Mouse (Mus musculus) CH12F3 (cell line): ENCODE data around the gene Zbtb22.
"Not testable (repeated sequence)": the region's sequence is repeated elsewhere in the genome, so short reads cannot be mapped to it uniquely, and the experiment has no call there.

Source experiments
- in situ Hi-C: fragments of 300-500 bp; cut with MboI; formaldehyde crosslinking; loops from 2 replicates; pipeline ENCODE4 v1.14.3; 2020; ENCODE audit warnings: low sequenced_read_pairs

Gene Zbtb22

DNA sequence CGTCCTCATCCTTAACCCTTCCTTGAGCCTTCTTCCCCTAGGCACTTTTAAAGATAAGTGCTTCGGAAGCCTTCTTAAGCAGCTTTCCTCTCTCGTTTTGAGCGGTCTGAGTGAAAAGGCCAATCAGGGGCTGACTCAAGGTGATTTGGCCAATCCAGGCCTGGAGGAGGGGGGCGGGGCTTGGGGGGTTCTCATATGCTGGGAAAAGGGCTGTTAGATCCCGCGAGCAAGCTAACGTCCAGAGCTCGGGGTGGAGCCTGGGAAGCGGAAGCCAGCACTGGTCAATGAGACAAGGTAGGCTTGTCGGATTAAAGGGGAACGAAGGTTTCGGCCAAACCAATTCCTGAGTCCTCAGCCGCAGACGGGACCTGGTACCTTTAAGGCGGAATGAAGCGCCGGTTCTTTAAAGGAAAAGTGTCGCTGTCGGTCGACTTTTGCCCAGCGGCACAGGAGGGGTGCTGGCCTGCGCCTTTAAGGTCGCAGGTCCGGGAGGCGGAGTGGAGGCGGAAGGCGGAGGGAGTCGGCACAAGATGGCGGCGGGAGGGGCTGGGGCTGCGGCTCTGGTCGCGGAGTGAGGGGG lies at the start of gene Zbtb22, which contains the start of gene Tapbp:
Gene Zbtb22, plus strand, starts transcription at position 234 of the 580 bp plus-strand sequence.
Gene Tapbp, plus strand, starts transcription at position 229 of the 580 bp plus-strand sequence.
- in situ Hi-C loops: no loop called here

DNA sequence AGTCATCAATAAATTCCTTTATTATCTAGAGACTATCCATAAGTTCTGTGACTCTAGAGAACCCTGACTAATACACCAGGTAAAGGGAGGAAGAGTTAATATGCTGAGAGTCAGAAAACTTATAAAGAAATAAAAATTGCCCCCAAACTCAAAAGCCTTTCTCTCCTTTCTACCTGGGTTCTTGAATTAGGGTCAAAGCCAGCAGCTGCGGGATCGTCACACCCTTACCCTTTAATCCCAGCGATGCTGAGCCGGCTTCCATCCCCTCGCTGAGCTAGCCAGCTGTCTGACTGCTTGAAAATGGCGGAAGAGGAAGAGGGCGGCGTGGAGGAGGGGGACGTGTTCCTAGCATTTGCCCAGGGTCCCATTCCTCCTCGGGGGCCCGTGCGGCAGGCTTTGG lies 42.2 kb upstream of the Zbtb22 start, which contains the start of gene Gm7029:
Gene Gm7029, plus strand, starts transcription at position 301 of the 400 bp plus-strand sequence.
- in situ Hi-C loops: not testable (repeated sequence)

DNA sequence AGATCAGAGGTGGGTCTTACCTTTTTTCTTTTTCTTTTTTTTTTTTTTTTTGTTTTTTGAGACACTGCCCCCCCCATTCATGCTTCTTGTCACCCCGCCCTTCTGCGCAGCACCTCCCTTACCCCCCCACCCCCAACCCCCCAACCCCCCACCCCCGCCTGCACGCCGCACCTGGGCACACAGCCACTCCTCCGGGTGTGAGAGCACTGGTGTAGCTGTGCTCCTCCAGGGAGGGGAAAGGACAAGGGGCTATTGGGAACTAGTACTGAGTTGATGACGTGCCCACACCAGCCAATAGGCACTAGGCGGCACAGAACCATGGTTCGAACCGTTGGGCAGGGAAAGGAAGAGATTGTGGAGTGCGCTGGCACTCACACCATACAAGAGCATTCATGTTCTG lies 41.3 kb upstream of the Zbtb22 start:
- in situ Hi-C loops: no loop called here

DNA sequence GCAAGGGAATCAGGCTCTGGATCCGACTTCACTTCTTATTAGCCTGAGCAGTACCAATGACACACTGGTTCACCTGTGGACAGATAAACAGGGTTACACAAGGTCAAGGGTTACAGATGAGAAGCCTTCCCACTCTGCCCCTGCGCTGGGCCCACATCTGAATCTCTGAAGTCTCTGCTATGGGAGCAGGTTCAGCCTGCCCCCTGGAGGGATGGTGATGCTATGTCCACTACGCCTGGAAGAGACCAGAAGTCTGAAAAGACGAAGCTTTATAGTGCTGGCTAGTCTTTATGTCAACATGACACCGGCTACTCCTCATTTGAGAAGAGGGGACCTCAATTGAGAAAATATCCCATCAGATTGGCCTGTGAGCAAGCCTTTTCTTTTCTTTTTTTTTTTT lies 39.9 kb upstream of the Zbtb22 start:
- in situ Hi-C loops: not testable (repeated sequence)

DNA sequence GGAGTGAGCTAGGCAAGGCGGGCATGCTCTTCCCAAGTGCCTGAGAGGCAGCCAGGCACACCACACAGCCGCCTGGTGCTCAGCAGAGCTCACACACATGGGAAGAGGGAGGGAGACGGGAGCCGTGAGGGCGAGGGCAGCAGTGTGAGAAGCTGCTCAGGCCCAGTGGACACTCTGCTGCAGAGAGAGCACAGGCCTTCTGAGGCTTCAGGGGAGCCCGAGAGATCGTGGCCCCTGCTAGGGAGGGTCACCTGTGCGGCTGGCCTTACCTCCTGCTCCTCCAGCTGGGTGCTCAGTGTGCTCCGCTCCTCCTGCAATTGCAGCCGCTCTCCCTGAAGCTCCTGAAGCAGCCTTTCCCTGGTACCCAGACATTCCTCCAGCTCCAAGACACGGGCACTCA lies 31.4 kb upstream of the Zbtb22 start:
- in situ Hi-C loops: not testable (repeated sequence)

DNA sequence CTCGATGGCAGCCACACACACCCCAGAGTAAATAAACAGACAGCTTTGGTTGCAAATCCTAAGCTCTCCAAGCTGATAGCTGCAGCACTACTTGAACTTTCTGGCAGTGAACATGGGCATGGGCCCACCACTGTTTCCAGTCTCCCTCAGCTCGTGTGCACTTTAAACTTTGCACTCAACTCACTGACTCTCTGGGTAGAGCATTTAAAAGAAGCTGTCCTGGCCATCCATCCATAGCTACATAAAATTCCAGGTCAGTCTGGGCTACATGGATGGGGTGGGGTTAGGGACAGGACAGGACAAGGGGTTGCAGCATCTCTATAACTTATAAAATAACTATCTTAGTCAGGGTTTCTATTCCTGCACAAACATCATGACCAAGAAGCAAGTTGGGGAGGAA lies 27.9 kb upstream of the Zbtb22 start:
- in situ Hi-C loops: not testable (repeated sequence)

DNA sequence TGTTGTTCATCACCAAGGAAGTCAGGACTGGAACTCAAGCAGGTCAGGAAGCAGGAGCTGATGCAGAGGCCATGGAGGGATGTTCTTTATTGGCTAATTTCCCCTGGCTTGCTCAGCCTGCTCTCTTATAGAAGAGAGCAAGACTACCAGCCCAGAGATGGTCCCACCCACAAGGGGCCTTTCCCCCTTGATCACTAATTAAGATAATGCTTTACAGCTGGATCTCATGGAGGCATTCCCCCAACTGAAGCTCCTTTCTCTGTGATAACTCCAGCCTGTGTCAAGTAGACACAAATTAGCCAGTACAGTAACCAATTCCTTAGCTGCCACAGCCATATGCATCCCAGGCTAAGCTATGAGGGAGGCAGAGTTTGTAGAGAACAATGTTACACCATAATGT lies 27.5 kb upstream of the Zbtb22 start:
- in situ Hi-C loops: not testable (repeated sequence)

DNA sequence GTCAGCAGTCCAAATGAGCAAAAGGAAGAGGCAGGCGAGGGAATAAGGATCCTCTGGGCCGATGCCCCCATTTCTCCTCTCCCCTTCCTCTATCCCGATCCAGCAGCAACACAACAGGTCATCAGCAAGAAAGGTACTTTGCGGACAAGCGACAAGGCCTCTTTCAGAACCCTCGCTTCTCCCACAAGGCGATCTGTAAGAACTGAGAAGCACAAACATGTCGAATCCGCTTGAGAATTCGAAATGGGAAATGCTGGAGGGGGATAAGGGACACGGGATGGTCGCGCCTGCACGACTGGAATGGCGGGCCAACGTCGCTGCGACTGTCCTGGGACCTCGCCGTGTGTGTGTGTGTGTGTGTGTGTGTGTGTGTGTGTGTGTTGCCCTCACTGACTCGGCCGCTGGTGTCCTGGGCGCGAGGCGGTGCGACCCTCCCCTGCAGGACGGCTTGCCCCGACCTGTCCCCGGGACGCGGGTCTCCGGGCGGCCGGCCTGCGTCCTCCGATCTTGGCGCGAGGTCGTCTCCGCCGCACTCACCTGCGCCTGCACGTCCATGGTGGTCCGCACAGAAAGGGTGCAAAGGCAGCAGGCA lies 25.7 kb upstream of the Zbtb22 start:
- in situ Hi-C loops: not testable (repeated sequence)

DNA sequence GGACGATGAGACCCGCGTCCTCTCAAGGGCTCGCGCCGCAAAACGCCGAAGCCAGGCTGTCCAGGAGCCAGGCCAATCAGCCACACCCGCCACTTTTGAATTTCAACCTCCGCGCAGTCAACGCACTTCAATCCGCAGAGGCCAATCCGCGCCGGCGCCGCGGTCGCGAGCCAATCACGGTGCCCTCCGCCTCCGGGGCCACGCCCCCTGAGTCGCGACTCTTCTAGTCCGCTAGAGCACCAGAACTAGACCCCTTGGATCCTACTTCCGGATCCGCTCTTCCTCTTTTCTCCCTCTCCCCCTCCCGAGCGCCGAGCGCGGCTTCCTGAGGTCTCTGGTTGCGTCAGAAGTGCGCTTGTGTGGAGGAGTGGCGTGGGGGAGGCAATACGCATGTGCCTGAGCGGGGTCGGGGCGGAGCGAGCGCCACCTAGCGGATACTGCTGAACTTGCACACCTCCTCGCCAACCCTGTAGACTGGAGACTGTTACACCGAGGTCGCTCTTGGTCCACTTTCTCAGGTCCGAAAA lies 25.1 kb upstream of the Zbtb22 start, which contains the start of gene Kifc1:
Gene Kifc1, minus strand, starts transcription at position 129 of the 527 bp plus-strand sequence.
- in situ Hi-C loops: no loop called here

DNA sequence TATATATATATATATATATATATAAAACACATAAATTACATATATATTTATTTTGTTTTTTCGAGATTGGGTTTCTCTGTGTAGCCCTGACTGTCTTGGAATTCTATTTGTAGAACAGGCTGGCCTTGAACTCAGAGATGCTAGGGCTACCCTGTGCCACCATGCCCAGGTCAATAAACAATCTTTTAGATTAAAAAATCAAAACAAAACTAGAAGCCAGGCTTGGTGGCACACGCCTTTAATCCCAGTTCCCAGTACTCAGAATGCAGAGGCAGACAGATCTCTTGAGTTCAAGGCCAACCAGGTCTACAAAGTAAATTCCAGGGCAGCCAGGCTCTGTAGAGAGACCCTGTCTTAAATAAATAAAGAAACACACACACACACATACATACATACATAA lies 24.3 kb upstream of the Zbtb22 start:
- in situ Hi-C loops: no loop called here

DNA sequence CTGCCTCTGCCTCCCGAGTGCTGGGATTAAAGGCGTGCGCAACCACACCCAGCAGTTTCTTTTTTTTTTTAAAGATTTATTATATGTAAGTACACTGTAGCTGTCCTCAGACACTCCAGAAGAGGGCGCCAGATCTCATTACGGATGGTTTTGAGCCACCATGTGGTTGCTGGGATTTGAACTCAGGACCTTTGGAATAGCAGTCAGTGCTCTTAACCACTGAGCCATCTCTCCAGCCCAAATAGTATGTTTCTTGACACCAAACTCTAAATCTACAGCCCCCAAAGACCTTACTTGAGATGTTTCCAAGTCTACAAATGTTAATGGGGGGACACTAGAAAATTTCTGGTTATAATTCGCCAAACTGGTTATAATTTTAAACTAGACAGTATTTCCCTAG lies 23.8 kb upstream of the Zbtb22 start:
- in situ Hi-C loops: not testable (repeated sequence)

DNA sequence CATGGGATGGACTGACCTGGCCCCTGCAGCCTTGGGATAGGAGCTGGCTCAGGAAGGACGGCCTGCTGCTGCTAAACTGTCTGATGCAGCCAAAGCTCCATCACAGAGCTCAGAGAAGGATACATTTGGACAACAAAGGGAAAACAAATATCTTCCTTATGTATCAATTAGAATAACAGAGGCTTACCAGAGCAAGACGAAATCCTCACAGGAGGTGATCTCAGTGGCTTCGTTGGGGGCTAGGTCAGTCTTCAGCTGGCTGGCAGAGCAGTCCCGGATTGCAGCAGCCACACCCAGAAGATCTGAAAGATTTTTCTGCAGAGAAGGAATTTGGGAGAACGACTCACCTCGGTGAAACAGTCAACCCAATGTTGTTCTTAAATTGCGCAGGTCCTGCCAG lies 23.3 kb upstream of the Zbtb22 start:
- in situ Hi-C loops: no loop called here

DNA sequence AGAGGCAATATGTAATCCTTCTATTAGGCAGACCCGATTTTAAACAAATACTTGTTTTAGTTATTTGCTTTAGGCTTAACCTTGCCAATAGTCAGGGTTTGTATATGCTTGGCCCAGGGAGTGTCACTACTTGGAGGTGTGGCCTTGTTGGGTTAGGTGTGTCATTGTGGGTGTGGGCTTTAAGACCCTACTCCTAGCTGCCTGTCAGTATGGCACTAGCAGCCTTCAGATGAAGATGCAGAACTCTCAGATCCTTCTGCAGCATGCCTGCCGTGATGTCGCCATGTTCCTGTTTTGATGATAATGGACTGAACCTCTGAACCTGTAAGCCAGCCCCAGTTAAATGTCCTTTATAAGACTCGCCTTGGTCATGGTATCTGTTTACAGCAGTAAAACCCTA lies 22.7 kb upstream of the Zbtb22 start:
- in situ Hi-C loops: not testable (repeated sequence)

DNA sequence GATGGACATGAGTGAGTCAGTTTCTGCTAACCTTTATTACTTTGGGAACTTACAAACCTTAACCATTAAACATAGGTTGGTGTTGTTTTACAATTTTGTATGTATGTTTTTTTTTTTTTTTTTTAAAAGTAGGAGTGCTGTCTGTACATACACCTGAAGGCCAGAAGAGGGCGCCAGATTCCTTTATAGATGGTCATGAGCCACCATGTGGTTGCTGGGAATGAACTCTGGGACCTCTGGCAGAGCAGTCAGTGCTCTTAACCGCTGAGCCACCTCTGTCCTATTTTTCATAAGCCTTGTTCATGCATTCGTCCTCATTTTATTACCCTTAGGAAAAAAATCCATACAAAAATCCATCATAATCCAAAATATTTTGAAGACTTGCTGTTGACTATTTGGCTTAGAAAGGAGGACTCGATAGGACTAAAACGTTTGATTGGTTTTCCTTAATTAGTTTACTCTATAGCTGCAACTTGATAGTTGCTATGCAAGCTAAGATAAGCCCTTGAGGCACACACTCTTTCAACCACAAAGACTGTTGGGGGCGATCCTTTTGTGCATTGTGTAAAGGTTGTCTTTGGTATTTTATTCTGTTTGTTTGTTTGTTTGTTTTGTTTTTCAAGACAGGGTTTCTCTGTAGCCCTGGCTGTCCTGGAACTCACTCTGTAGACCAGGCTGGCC lies 18.4 kb upstream of the Zbtb22 start:
- in situ Hi-C loops: no loop called here

DNA sequence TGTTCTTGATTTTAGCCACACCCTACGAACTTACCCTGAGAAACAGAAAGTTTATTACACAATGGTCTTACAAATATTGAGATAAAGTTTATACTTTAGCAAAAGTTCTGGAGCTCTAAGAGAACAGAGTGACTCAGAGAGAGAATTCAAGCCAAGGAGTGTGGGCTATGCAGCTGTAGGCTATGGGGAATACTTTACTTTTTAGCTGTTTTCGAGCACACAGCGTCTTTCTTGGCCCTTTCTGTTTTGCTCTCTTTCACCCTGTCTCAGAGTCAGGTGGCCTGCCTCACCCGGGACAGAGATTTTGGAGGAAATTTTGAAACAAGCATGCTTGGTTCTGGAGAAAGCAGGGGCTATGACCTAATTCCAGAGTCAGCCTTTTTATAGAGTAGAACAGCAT lies 17.5 kb upstream of the Zbtb22 start:
- in situ Hi-C loops: not testable (repeated sequence)

DNA sequence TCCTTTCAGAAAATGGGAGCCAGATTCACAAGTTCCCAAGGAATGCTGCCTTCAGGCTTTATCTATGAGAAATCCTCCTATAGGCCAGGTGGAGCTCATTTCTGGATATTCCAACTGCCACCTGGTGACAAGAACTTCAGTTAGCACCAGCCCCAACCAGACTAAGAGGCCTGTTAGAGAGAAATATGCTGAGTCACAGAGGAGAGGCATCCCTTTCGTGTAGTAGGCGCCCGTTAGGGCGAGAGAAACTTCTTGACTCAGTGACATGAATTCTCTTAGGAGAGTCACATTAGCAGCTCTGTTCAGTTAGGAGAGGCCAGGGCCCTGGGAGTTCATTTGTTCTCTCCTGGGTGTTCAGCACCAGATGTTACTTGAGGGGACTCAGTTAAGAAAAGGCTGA lies 16.1 kb upstream of the Zbtb22 start:
- in situ Hi-C loops: no loop called here

DNA sequence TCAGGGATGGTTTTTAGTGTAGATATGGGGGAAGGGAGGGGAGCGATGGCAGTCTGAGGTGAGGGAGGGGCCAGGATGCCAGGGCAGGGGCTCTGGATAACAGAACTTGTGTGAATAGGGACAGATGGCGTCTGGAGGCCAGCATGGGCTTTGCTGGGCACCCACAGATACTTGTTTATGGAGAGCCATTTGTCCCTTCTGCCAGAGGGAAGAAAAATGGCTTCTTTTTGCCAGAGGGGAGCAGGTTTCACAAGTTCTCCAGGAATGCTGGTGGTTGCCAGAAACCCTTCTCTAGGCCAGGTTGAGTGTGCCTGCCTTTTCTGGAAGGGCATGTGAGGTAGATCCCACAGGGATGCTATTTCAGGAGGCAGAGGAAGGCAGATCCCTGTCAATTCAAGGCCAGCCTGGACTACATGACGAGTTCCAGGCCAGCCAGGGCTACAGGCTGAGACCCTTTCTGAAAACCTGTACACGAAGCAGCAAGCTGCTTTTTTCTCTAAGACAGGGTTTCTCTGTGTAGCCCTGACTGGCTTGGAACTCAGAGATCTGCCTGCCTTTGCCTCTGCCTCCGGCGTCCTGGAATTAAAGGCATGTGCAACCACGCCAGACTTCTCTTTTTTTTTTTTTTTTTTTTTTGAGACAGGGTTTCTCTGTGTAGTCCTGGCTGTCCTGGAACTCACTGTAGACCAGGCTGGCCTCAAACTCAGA lies 15.3 kb upstream of the Zbtb22 start:
- in situ Hi-C loops: no loop called here

DNA sequence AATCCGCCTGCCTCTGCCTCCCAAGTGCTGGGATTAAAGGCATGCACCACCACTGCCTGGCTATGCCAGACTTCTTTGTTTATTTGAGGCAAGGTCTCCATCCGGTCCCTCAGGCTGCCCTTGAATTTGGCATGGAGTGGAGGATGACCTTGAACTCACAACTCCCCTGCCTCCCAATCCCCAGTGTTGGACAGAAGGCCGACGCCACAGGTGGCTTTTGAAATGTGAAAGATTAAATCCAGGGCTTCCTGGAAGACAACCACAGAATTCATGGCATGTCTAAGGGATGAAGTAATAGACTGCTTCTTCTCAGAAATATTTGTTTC lies 14.8 kb upstream of the Zbtb22 start:
- in situ Hi-C loops: no loop called here

DNA sequence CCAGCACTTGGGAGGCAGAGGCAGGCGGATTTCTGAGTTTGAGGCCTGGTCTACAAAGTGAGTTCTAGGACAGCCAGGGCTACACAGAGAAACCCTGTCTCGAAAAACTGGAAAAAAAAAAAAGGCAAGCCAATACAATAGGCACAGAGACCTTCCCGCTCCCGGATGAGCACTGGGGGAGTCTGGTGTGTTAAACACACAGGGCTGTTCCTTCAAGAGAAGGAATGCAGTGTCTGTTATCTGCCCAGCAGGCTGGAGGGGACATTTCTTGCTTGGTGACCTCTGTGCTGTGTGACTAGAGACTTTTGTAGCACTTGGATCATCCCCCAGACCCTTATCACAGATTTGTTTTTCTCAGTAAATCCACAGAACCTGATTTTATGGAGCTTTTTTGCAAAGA lies 14.1 kb upstream of the Zbtb22 start:
- in situ Hi-C loops: no loop called here

DNA sequence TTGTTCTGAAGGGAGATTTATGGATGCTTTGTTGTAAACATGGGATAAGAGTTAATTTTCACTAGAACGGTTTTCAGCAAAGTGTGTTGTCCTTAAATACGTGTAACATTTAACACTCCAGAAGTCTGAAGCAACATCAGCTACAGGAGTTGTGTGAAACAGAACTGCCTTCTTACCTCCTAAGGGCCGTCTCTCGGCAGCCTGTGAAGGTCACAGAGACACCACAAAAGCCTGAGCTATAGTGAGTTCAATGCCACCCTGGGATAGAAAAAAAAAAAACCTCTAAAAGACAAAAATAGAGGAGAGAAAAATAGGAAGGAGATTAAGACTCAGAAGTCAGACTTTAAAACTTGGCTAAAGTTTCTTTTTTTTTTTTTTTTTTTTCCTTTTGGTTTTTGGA lies 13.6 kb upstream of the Zbtb22 start:
- in situ Hi-C loops: no loop called here

DNA sequence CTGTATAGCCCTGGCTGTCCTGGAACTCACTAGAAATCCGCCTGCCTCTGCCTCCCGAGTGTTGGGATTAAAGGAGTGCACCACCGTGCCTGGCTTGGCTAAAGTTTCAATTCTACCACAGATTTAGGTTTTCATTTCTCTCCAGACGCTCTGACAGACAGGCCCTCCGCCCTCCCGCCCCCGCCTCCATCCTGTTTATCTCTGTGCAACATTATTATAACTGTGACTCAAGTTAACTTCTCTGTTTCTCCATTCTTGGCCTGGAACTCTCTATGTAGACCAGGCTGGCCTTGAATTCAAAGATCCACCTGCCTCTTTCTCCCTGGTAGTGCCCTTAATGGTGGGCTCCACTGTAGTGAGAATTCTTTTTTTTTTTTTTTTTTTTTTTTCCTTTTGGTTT lies 13.2 kb upstream of the Zbtb22 start:
- in situ Hi-C loops: no loop called here
